Mouse (Mus musculus) activated CD4-positive, CD25-positive, alpha-beta regulatory T cell, adult 9 weeks (primary cell): ENCODE data around the gene Cdc123. TPM values are rescaled to one million over a fixed set of nuclear protein-coding genes. Genes with fewer than 3 reads are reported as not detected.

Experiments used
- polyA plus RNA-seq: library from polyadenylated mRNA; unstranded; fragments of 100-300 nt; shearing (Covaris generic); gene quantifications from one replicate; pipeline ENCODE4 v1.2.1, GENCODE M21; 2017

Gene Cdc123
- 200 TPM for polyA plus RNA-seq

DNA sequence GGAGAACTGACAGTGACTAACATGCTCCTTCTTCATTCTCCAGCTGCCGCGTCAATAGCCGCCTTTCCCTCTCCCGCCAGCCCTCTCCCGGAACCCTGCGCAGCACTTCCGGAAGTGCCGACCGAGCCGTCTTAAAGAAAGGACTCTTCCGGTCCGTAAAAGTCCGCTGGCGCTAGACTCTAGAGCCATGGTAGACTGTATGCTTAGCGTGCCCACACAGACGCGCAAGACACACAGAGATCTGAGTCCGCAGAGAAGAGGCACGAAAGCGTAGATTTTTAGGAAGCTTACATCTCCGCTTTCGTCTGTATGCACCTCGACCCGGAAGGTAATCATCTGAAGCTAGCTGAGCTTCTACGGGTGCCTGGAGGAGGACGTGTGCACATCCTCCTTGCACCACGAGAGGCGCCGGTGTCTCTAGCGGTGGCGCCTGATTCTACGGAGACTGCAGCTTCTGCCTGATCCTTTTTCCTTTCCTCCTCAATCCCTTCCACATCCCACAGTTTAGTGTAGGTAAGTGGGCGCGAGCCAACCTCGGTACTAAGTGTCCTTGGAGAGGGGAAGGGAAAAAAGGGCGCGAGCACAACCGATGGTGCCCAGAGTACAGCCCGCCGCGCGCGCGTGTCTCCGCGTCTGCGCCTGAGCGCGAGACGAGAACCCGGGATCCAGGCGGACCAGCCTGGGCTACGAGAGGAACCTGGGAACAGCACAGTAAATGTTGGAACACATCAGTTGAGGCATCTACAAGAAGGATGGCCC is at the start of gene Cdc123, which contains the start of gene Nudt5:
Gene Cdc123, minus strand, starts transcription at position 292 of the 759 bp plus-strand sequence.
Gene Nudt5, plus strand, starts transcription at position 147 of the 759 bp plus-strand sequence.

DNA sequence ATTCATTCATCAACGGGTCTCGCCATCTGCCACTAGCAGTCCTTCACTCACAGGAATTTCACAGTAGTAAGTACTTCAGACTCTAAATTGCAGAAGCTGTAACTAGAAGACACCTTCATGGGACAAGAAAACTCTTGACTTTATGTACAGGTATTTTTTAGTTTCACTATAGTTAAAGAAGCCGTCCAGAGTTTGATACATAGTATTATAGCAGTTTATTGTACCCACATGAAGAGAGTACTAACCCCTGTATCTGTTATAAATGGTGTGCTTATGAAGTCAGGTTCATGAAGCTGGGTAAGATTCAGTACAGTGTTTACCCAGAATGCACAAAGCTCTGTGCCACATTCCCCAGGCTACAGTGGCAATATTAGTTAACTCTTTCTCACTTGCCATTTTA is 17.9 kb upstream of the Cdc123 start, which contains the start of gene Gm13199:
Gene Gm13199, minus strand, starts transcription at position 101 of the 400 bp plus-strand sequence.

Other genes starting within 250 kb of the Cdc123 start
- 21.4 TPM for gene Camk1d, start 130.6 kb downstream of the Cdc123 start, polyA plus RNA-seq
- gene Nudt5, start 145 bp downstream of the Cdc123 start, polyA plus RNA-seq = 51.3 TPM
- 2.3 TPM for gene Gm13199, start 17.8 kb upstream of the Cdc123 start, polyA plus RNA-seq
- gene Sec61a2, start 50.3 kb upstream of the Cdc123 start, polyA plus RNA-seq = 23.1 TPM
- gene Dhtkd1, start 97.6 kb upstream of the Cdc123 start, polyA plus RNA-seq = not detected
- gene Upf2, start 106.3 kb upstream of the Cdc123 start, polyA plus RNA-seq = 19.2 TPM